Mouse (Mus musculus): ENCODE results near the gene Six1. TPM values are rescaled to one million over a fixed set of nuclear protein-coding genes. Genes with fewer than 3 reads are reported as not detected.
"Not testable (repeated sequence)": the region's sequence is repeated elsewhere in the genome, so short reads cannot be mapped to it uniquely, and the experiment has no call there.

Gene Six1
- total and polyA plus RNA-seq, 3 experiments = 0.90 to 1.4 (median 1.2) TPM

DNA sequence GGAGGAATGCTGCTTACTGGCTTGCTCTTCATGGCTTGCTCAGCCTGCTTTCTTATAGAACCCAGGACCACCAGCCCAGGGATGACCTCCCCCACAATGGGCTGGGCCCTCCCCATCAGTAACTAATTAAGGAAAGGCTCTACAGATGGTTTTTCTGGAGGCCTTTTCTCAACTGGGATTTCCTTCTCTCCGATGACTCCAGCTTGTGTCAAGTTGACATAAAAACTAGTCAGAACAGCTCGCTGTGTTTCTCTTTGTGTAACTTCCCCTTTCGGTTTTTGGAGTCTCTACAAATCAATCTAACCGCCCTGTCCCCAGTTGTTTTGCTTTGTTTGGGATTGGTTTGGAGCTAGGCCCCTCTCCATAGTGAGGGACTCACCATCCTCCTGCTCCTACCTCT lies 37.5 kb downstream of the Six1 start:
- WGBS = 67% methylated on average over 4 of the region's 4 CpGs
- intact Hi-C loops (cut with DNase I) = no loop called here

GRCm38 (mm10) chr12:73014311-73014710 lies 39.4 kb downstream of the Six1 start:
- WGBS = 81% methylated on average over 4 of the region's 4 CpGs

More for the DNA sequence above, 37.5 kb downstream of the Six1 start:
- no peak overlapping the region for H3K9ac ChIP-seq (ENCODE audit: low read depth, low read length)
- H3K4me3 ChIP-seq = no peak overlapping the region
- H3K4me1 ChIP-seq (ENCODE audit: control insufficient read depth, insufficient read depth, low read length) = peaks cover 6% of the 10 kb centered on the region; the same call in 1 of the 2 replicates
- no peaks in the 10 kb centered on the region for H3K79me2 ChIP-seq (replicated peaks; ENCODE audit: control insufficient read depth, insufficient read depth, low read length)
- H3K36me3 ChIP-seq (ENCODE audit: control insufficient read depth, insufficient read depth, low read length) = no peaks in the 10 kb centered on the region
- no peaks in the 10 kb centered on the region for H3K27me3 ChIP-seq (ENCODE audit: control insufficient read depth, insufficient read depth, low read length)
- no peak overlapping the region for H3K27ac ChIP-seq
- DNase-seq = no peak
- TF ChIP-seq CTCF (IDR thresholded peaks at IDR 0.05) (no peak), EP300 (IDR thresholded peaks at IDR 0.05; ENCODE audit: insufficient read depth, low read depth, low read length) (no peak)

GRCm38 (mm10) chr12:73012824-73013223 lies 40.9 kb downstream of the Six1 start:
- H3K4me1 ChIP-seq (ENCODE audit: control insufficient read depth, insufficient read depth, low read length) = peaks cover 6% of the 10 kb centered on the region; the same call in 1 of the 2 replicates
- intact Hi-C loops (cut with DNase I) = no loop called here
- H3K27me3 ChIP-seq (ENCODE audit: control insufficient read depth, insufficient read depth, low read length) = no peaks in the 10 kb centered on the region
- TF ChIP-seq CTCF (IDR thresholded peaks at IDR 0.05) = no peak
- TF ChIP-seq POLR2A (IDR thresholded peaks at IDR 0.05; ENCODE audit: insufficient read depth, low read depth, low read length) = no peak
- TF ChIP-seq EP300 (IDR thresholded peaks at IDR 0.05; ENCODE audit: insufficient read depth, low read depth, low read length) = no peak
- 38% methylated on average over 5 of the region's 5 CpGs for WGBS
- no peaks in the 10 kb centered on the region for H3K79me2 ChIP-seq (replicated peaks; ENCODE audit: control insufficient read depth, insufficient read depth, low read length)
- H3K27ac ChIP-seq = peak overlapping the region; percentile 60
- H3K9ac ChIP-seq (ENCODE audit: low read depth, low read length) = no peak overlapping the region
- H3K36me3 ChIP-seq (ENCODE audit: control insufficient read depth, insufficient read depth, low read length) = no peaks in the 10 kb centered on the region
- peak; percentile 7 to 24 for DNase-seq
- H3K4me3 ChIP-seq = no peak overlapping the region

More at GRCm38 (mm10) chr12:73014311-73014710, 39.4 kb downstream of the Six1 start:
- H3K4me1 ChIP-seq (ENCODE audit: control insufficient read depth, insufficient read depth, low read length) = peaks cover 6% of the 10 kb centered on the region; the same call in 1 of the 2 replicates
- DNase-seq = no peak
- TF ChIP-seq EP300 (IDR thresholded peaks at IDR 0.05; ENCODE audit: insufficient read depth, low read depth, low read length) (no peak), POLR2A (IDR thresholded peaks at IDR 0.05; ENCODE audit: insufficient read depth, low read depth, low read length) (no peak), CTCF (IDR thresholded peaks at IDR 0.05) (no peak)
- no peaks in the 10 kb centered on the region for H3K79me2 ChIP-seq (replicated peaks; ENCODE audit: control insufficient read depth, insufficient read depth, low read length)
- no peak overlapping the region for H3K9ac ChIP-seq (ENCODE audit: low read depth, low read length)
- no peaks in the 10 kb centered on the region for H3K36me3 ChIP-seq (ENCODE audit: control insufficient read depth, insufficient read depth, low read length)
- H3K27me3 ChIP-seq (ENCODE audit: control insufficient read depth, insufficient read depth, low read length) = no peaks in the 10 kb centered on the region
- H3K27ac ChIP-seq = no peak overlapping the region
- intact Hi-C loops (cut with DNase I) = no loop called here
- H3K4me3 ChIP-seq = no peak overlapping the region

DNA sequence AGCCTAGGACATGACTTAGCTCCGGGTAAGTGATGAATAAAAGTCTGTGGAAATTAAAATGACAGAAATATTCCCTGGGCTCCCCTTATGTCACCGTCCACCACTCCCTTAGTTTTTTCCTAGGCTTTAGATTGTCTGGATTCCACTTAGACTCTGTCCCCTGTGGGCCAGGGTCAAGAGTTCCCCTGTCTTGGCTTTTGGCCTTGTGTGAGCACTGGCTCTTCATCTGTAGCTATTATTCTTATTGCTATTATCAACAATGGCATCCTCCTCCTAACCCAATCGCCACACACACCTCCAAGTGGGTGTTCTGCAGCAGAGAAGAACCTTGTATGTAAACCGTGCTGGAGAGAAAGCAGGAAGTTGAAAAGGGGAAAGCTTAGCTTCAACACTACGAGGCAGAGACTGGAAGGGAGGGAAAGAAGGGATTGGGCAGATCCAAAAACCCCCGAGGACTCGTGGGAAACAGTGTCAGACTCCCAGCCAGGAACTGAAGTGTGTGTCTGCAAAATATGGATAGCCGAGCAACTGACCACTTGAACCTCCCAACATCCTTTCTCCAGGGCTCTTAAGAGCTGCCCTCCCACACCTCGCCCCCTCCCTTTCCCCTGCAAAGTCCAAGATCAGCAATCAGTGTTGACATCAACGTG lies 41.4 kb downstream of the Six1 start:
- TF ChIP-seq POLR2A (IDR thresholded peaks at IDR 0.05; ENCODE audit: insufficient read depth, low read depth, low read length) = no peak
- WGBS = 22% methylated on average over 10 of the region's 10 CpGs
- Histone ChIP-seq H3K27ac (peak overlapping the region; percentile 60), H3K4me1 (ENCODE audit: control insufficient read depth, insufficient read depth, low read length) (peaks cover 6% of the 10 kb centered on the region; the same call in 1 of the 2 replicates), H3K27me3 (ENCODE audit: control insufficient read depth, insufficient read depth, low read length) (no peaks in the 10 kb centered on the region), H3K36me3 (ENCODE audit: control insufficient read depth, insufficient read depth, low read length) (no peaks in the 10 kb centered on the region), H3K79me2 (replicated peaks; ENCODE audit: control insufficient read depth, insufficient read depth, low read length) (no peaks in the 10 kb centered on the region), H3K9ac (ENCODE audit: low read depth, low read length) (no peak overlapping the region), H3K4me3 (no peak overlapping the region)
- intact Hi-C loops (cut with DNase I) = no loop called here
- DNase-seq = peak; percentile 56

DNA sequence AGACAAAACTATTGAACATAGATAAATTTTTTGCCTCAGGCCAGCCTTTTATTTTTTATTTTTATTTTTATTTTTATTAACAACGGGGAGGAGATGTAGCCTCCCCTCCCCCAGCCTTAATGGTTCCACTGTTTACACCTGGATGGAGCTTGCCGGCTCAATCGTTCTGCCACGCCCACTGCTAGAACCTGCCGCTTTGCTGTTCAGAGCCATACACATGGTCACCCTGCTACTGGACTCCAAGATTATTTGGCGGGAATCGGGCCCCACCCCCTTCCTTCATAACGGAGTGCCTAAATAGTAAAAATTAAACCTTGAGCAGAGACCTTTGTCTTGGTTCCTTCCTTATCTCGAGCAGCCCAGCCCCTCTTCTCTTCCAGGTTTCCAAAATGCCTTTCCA lies 50.8 kb downstream of the Six1 start:
- DNase-seq; H3K4me1 ChIP-seq (ENCODE audit: control insufficient read depth, insufficient read depth, low read length); H3K27ac ChIP-seq; H3K27me3 ChIP-seq (ENCODE audit: control insufficient read depth, insufficient read depth, low read length); H3K4me3 ChIP-seq; H3K79me2 ChIP-seq (replicated peaks; ENCODE audit: control insufficient read depth, insufficient read depth, low read length); H3K9ac ChIP-seq (ENCODE audit: low read depth, low read length); intact Hi-C loops (cut with DNase I); H3K36me3 ChIP-seq (ENCODE audit: control insufficient read depth, insufficient read depth, low read length): not testable (repeated sequence)
- 33% methylated on average over 9 of the region's 9 CpGs for WGBS

DNA sequence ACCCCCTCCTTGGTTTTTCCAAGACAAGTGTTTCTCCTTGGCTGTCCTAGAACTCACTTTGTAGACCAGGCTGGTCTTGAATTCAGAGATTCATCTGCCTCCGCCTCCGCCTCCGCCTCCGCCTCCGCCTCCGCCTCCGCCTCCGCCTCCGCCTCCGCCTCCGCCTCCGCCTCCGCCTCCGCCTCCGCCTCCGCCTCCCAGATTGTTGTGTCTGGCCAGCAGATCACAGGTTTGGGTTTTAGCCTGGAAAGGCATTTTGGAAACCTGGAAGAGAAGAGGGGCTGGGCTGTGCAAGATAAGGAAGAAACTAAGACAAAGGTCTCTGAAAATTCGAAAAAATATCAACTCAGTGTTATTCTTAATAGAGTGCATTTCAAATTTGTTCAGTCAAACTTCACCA lies 51.4 kb downstream of the Six1 start:
- H3K4me1 ChIP-seq (ENCODE audit: control insufficient read depth, insufficient read depth, low read length); H3K79me2 ChIP-seq (replicated peaks; ENCODE audit: control insufficient read depth, insufficient read depth, low read length); H3K27me3 ChIP-seq (ENCODE audit: control insufficient read depth, insufficient read depth, low read length); intact Hi-C loops (cut with DNase I); H3K4me3 ChIP-seq; H3K27ac ChIP-seq; H3K9ac ChIP-seq (ENCODE audit: low read depth, low read length); H3K36me3 ChIP-seq (ENCODE audit: control insufficient read depth, insufficient read depth, low read length): not testable (repeated sequence)
- WGBS = 46% methylated on average over 17 of the region's 17 CpGs
- peak; percentile 60 to 74 for DNase-seq
